Mouse (Mus musculus) left cerebral cortex, adult 8-10 months (tissue): Measurements from ENCODE around the gene 1500015O10Rik. TPM values are rescaled to one million over a fixed set of nuclear protein-coding genes. Genes with fewer than 3 reads are reported as not detected.

Source experiments
- DNase-seq, 2 experiments: peaks; one replicate each; pipeline ENCODE4 v3.0.0; 2022; ENCODE audit warnings: low spot score in 2 of 2
- total RNA-seq, 4 experiments: library from RNA; stranded (reverse); gene quantifications; 2 replicates each; pipeline ENCODE4 v1.2.4; 2022

The 1500015O10Rik gene
- 10 to 100 TPM in 1 of 4 experiments, 1 to 10 TPM in 1, under 1 TPM in 2; 0.44 to 15.0 (median 2.0) TPM for total RNA-seq

DNA sequence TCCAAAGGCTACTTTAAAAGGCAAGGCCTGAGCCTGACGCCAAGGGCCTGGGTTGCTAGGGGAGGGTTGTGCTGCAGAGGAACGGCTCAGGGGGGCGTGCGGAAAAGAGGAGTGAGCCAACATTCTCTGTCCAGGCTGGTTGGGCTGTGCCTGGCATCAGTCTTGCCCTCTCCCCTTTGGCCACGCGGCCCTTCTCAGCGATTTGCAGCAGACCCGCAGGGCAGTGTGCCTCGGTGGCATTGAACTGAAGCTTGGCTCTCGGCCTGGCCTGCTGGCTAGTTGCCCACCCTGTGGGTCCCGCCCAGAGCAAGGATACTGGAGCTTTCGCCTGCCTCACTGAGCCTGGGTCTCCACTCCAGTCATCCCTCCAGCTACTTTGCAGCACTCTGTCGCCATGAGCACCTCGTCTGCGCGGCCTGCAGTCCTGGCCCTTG, at the start of gene 1500015O10Rik:
Gene 1500015O10Rik (plus strand): TSS at position 112 of the 434 bp plus-strand sequence.
- peak; percentile 44 to 69 for DNase-seq

- DNase-seq = no peak
Measured at GRCm38 (mm10) chr1:43689983-43690382, 40.4 kb upstream of the 1500015O10Rik start.

DNA sequence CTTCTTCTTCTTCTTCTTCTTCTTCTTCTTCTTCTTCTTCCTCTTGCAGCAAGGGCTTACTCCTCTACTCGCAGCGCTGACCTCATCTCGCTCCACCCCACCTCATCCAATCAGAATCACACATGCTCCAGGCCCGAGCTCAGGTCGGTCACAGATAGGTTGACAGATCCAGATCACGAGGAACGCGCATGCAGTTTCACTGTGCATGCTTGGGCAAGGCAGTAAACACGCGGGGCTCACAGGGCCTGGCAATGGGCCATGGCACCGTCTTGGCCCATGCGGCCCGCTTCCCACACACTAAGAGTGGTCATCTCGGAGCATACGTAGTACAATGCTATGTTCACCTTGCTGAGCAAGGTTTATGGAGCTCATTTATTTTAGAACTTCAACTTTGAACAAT, 39.9 kb upstream of the 1500015O10Rik start:
- no peak for DNase-seq

DNA sequence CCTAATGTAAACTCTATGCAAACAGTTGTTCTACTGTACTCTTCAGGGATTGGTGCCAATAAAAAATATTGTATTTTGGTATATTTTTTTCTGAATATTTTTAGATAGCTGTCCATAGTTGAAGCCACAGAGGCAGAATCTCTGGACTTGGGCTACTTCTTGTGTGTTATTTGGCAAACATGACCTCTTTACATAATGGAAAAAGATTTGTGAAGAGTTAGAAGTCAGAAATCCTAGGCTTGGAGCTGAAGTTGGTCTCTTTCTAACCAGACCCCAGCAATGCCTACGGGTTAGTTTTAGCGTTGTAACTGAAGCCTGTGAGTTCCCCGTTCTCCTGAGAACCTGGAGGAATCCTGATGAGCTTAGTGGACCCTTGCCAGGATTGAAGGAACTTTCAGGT, 36.3 kb upstream of the 1500015O10Rik start:
- no peak for DNase-seq

GRCm38 (mm10) chr1:43694851-43695545, 35.4 kb upstream of the 1500015O10Rik start:
- DNase-seq = peak; percentile 48 to 72

DNA sequence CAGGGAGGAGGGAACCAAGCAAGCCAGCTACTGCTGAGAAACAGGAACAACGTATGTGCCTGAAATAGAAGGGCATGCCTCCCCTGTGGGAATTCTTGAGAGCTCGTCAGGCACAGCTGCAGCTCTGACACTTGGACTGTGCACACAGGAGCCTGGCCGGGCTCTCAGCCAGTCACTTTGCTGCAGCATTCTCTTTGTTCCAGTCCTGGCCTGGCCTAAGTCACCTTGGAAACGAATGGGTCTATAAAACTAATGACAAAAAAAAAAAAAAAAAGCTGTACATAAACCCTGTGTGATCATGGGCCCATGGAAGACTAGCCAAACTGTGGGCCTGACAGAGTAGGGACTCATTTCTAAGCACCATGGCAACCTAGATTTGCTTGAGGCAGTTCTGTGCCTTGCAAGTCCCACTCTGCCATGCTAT, 31.8 kb upstream of the 1500015O10Rik start:
- DNase-seq = peak in 1 of 2 experiments; percentile 18

DNA sequence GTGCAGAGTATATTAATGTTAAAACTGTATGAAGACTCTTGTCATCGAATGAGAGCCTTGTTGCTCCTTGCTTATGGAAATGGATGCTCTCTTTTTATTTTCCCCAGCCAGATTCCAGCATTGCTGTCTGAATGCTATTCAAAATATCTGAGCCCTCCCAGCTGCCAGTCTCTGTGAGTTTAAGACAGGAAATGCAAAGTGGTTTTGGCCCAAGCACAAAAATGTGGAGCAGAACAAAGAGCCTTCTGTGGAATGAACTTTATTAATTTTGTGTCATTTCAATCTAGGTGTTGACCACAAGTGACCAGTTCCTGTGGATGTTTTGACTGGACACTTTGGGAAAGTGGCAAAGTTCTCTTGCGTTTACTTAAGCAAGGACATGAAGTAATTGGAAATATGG, 15.6 kb upstream of the 1500015O10Rik start:
- DNase-seq = no peak

- no peak for DNase-seq
Measured at GRCm38 (mm10) chr1:43717967-43718366, 12.4 kb upstream of the 1500015O10Rik start.

- DNase-seq = no peak
Measured at GRCm38 (mm10) chr1:43718793-43719192, 11.6 kb upstream of the 1500015O10Rik start.

DNA sequence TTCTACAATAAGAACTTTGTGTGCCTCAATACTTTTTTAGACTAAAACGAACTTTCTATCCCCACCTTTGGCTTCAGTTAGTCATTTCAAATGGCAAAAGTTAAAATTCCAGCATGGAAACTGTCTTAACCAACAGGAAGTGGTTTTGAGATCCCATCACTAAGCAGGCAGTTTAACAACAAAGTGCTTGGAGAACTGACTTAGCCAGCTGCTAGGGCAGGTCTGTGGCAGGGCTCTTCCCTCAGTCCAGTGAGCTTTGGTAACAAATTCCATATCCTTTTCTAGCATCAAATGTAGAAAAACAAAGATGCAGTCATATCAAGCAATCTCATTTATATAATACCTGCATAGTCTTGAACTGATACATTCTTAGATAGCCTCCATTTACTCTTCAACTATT, 7.9 kb upstream of the 1500015O10Rik start:
- no peak for DNase-seq

GRCm38 (mm10) chr1:43732100-43732499, 1.7 kb downstream of the 1500015O10Rik start:
- no peak for DNase-seq

DNA sequence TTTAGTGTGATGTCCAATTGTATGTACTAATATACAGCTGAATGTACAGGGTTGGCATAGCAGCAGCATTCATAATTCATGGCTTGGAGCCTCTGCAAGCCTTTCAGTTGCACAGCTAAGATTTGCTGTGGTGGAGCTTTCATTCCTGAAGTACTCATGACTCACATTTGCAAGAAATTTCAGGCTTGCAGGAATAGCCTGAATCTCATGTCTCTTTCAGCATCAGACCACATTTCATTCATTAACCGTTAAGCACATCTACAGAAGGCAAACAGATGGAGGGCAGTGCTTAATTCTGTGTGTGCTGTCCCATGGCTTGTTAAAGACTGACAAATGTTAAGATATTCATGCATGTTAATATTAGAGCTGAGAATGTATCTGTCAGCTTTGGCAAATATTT, 2.3 kb downstream of the 1500015O10Rik start:
- DNase-seq = no peak

GRCm38 (mm10) chr1:43737812-43738518, 7.6 kb downstream of the 1500015O10Rik start:
- DNase-seq = no peak

DNA sequence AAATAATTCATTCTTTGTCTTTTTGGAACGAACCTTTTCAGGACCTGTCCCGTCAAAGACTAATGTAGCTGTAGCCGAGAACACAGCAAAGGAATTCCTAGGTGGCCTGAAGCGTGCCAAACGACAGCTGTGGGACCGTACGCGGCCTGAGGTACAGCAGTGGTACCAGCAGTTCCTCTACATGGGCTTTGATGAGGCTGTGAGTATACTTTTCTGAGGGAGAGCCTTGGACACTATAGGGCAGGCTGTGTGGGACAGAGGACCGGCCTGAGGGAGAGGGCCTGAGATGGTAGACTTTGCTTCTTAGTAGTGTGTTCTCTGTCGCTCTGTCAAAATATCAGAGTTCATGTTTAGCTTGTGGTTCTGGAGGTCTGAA, 8.1 kb downstream of the 1500015O10Rik start:
- no peak for DNase-seq

- no peak for DNase-seq
Measured at GRCm38 (mm10) chr1:43754448-43755312, 24.3 kb downstream of the 1500015O10Rik start.

DNA sequence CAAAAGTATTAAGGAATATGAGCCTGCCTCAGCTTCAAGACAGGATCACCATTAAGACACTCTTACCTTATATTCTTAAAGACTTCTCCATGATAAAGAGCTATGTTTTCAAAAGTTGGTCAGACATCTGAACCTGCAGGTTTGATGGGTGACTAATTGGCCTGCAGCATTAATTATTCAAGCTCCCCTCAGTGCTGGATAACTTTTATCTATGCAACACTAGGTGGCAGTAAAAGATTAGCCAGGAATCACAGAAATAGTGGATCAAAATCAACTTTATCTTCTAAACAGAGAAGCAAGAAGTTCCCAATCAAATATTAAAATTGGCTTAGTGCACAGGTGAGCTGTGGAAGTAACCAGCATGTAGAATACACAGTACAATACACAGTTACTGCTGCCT, 29.7 kb downstream of the 1500015O10Rik start:
- no peak for DNase-seq

GRCm38 (mm10) chr1:43764481-43764880, 34.1 kb downstream of the 1500015O10Rik start:
- DNase-seq = no peak

DNA sequence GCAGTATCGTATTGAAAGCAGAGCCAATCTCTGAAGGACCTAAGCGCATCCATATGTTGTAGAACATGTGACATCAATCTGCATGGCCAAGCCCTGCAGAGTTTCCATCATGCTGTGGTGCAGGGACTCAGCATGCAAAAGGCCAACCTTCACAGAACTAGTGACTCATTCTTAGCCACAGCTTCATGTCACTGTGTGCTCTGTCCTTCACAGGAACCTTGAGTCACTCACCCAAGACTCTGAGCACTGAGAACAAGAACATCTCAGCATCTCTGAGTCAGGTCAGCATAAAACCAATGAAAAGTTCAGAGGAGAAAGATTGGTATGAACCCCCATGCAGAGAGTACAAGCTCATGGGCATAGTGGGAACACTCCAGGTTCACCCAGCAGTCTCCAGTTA, 35.9 kb downstream of the 1500015O10Rik start:
- DNase-seq = no peak

- DNase-seq = no peak
Measured at GRCm38 (mm10) chr1:43768385-43768990, 38.1 kb downstream of the 1500015O10Rik start.

DNA sequence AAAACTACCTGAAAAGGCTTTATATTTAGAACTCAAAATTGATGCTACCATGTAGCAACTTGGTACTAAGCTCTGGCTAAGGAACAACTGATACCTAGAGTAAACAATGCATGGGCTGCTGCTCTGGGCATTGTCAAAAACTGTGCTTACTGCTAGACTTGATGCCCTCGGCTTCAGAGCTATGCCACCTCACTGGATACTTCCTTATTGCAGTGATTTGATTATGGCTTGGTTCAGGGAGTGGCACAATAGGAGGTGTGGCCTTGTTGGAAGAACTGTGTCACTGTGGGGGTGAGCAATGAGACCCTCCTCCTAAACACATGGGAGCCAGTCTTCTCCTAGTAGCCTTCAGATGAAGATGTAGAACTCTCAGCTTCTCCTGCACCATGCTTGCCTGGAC, 38.9 kb downstream of the 1500015O10Rik start:
- DNase-seq = no peak

DNA sequence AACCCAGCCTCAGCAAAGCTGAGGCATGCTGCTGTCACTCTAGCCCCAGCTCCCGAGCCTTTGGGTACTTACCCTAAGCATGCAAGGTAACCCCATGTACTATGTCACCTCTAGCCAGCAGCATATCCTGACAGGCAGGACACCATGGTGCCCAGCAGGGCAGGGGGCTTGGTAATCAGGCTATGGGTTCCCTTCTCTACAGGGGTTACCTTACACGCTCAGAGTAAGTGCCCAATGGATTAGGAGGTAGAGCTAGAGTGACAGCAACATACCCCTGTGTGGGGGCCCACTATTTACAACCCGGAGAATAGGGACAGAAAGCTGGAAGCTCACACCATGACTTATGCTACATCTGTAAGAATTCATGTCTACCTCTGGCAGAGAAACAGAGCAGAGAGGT, 39.6 kb downstream of the 1500015O10Rik start:
- DNase-seq = no peak
